Mouse (Mus musculus) C2C12 (cell line): ENCODE results near the gene Spocd1. TPM values are rescaled to one million over a fixed set of nuclear protein-coding genes. Genes with fewer than 3 reads are reported as not detected.

ENCODE experiments used
- H3K27me3 ChIP-seq: one replicate; pipeline ENCODE4 v1.6.1; 2011; ENCODE audit not compliant: control insufficient read depth, insufficient read depth, insufficient read length
- H3K36me3 ChIP-seq: one replicate; pipeline ENCODE4 v1.6.1; 2011; ENCODE audit not compliant: control insufficient read depth, insufficient read depth
- H3K4me3 ChIP-seq: one replicate; pipeline ENCODE4 v1.5.1; 2011; ENCODE audit warnings: mild to moderate bottlenecking, control low read depth; ENCODE audit not compliant: poor library complexity, insufficient read depth, severe bottlenecking
- H3K79me2 ChIP-seq: one replicate; pipeline ENCODE4 v1.6.1; 2011; ENCODE audit not compliant: control insufficient read depth, insufficient read depth
- H3K79me3 ChIP-seq: one replicate; pipeline ENCODE4 v1.6.1; 2011; ENCODE audit warnings: low read depth, control low read depth
- H3ac ChIP-seq: one replicate; pipeline ENCODE3; 2011; ENCODE audit warnings: low read depth; ENCODE audit not compliant: control insufficient read depth, insufficient read length
- CEBPB ChIP-seq: IDR thresholded peaks from one replicate; pipeline ENCODE4 v1.6.1; 2011; ENCODE audit warnings: low read depth, mild to moderate bottlenecking, control low read depth, moderate library complexity
- CTCF ChIP-seq: IDR thresholded peaks from one replicate; pipeline ENCODE4 v1.5.1; 2011; ENCODE audit not compliant: control insufficient read depth, insufficient read depth, insufficient read length
- FOSL1 ChIP-seq: IDR thresholded peaks from one replicate; pipeline ENCODE4 v1.8.0; 2011; ENCODE audit warnings: mild to moderate bottlenecking, low read length; ENCODE audit not compliant: poor library complexity, insufficient read depth, severe bottlenecking
- MAX ChIP-seq: IDR thresholded peaks from one replicate; pipeline ENCODE4 v1.6.1; 2011; ENCODE audit warnings: mild to moderate bottlenecking, control low read depth
- MYOD1 ChIP-seq: IDR thresholded peaks from one replicate; pipeline ENCODE4 v1.6.1; 2011; ENCODE audit warnings: low read depth; ENCODE audit not compliant: control insufficient read depth, insufficient read length
- MYOG ChIP-seq: IDR thresholded peaks from one replicate; pipeline ENCODE4 v1.6.1; 2011; ENCODE audit not compliant: control insufficient read depth, insufficient read length; ENCODE audit errors: extremely low read depth
- USF1 ChIP-seq: IDR thresholded peaks from one replicate; pipeline ENCODE4 v1.6.1; 2011; ENCODE audit warnings: low read depth, mild to moderate bottlenecking, control low read depth, moderate library complexity
- polyA plus RNA-seq: library from polyadenylated mRNA; unstranded; fragments of >200 nt; fragmentation: generic; extraction: Trizol; gene quantifications from one replicate; pipeline ENCODE4 v1.2.1, GENCODE M21; 2012; ENCODE audit warnings: missing spikeins

The Spocd1 gene
- polyA plus RNA-seq, 1 experiment: 0.02 TPM

DNA sequence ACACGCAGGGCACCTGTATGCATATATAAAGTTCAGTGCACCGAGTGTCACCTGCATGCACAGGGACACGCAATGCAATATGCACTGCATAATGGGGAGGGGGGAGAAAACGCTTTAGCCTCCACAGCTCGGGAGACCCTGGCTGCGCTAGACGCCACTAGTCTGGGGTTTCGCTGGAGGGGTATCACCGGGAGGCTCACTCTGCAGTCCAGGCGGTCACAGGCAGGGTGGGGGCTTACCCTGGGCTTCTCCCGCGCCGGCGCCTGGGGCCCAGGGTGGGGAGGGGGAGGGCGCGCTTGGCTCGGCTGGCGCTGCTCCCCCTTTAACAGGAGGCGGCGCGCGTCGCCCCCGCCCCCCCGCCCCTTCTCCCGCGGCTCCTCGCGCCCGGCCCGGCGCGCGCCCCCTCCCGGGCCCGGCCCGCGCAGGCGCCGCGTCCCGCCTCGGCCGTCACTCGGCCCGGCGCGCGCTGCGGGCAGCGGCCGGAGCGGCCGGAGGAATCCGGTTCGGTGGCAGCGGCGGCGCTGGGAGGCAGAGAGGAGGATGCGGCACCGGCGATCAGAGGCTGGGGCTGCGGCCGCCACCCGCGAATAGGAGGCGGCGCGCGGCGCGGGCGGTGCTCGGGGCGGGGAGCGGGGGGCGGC lies 55.5 kb downstream of the Spocd1 start, which contains the start of gene Adgrb2:
TSS of gene Adgrb2 (plus strand) at position 450 of the 641 bp plus-strand sequence.
- TF ChIP-seq MYOD1 (no peak), USF1 (no peak), MYOG (no peak), CEBPB (no peak), CTCF (no peak), FOSL1 (no peak), MAX (no peak)
- Histone ChIP-seq H3K79me3 (no peaks in the 10 kb centered on the region), H3K36me3 (no peaks in the 10 kb centered on the region), H3K79me2 (no peaks in the 10 kb centered on the region), H3K4me3 (no peak within 1 kb of the TSS), H3K27me3 (peaks cover 60% of the 10 kb centered on the region), H3ac (peak within 1 kb of the TSS; percentile 43)

DNA sequence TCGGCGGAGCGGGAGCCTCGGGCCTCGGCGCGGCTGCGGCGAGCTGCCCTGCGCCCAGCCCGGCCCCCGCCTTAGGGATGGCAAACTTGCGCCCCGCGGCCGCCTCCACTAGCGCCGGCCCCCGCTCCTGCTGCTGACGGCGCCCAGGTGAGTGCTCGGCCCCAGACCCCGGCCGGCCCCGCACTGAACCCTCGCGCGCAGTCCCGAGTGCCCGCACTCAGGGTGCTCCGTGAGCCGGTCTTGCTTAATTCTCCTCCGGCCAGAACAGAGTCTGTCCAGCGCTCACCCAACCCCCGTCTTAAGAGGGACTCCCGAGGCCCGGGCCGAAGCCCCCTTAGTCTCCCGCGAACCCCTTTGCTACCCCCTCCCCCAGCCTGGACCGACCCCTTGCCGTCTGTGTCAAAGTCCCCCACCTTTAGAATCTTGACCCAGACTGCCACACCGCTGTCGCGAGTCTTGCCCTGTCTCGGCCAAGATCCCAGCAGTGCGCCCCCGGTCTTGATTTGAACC lies 56.2 kb downstream of the Spocd1 start:
- Histone ChIP-seq H3K79me3 (no peaks in the 10 kb centered on the region), H3K4me3 (no peak overlapping the region), H3ac (peak overlapping the region; percentile 43), H3K36me3 (no peaks in the 10 kb centered on the region), H3K79me2 (no peaks in the 10 kb centered on the region), H3K27me3 (peaks cover 60% of the 10 kb centered on the region)
- TF ChIP-seq MYOG: no peak
- TF ChIP-seq MAX: no peak
- TF ChIP-seq MYOD1: no peak
- TF ChIP-seq CEBPB: no peak
- TF ChIP-seq USF1: no peak
- TF ChIP-seq CTCF: no peak
- TF ChIP-seq FOSL1: no peak

DNA sequence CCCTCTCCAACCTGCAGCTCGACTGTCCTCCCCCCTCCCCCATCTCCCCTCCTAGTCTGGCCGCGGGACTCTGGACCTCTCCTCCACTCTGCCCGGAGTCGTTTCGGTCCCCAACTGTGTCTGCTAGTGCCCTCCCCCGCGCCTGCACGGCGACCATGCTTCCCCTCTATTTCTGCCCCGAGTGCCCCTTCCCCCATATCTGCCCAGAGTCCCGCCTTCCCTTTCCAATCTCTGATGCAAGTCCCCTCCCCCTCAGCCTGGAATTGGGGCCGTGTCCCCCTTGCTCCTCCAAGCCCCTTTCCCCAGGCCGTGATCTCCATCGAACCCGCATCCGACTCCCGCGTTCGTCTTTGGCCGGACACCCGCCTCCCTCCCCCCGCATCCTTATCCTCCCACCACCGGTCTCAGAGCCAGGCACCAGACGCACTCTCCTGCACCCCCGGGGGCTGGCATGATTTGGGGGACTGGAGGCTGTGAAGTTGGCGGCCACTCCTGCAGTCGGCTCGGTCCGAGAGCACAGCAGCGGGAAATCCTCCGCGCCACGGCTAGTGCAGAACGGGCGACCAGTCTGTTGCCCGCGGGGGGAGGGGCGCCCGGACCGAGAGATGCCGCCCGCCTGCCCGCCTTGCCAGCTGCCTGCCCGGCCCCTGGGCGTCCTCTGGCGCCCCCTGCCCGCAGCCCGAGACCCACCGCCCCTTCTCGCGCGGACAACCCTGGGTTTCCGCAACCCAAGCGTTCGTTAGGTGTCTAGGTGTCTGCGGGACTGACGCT lies 56.8 kb downstream of the Spocd1 start:
- H3K36me3 ChIP-seq: no peaks in the 10 kb centered on the region
- H3K27me3 ChIP-seq: peaks cover 62% of the 10 kb centered on the region
- H3K79me2 ChIP-seq: no peaks in the 10 kb centered on the region
- H3K79me3 ChIP-seq: no peaks in the 10 kb centered on the region
- no peak overlapping the region for H3K4me3 ChIP-seq
- H3ac ChIP-seq: no peak overlapping the region
- peak; percentile 41 for TF ChIP-seq CTCF
- no peak for TF ChIP-seq MAX
- TF ChIP-seq MYOG: no peak
- no peak for TF ChIP-seq MYOD1

DNA sequence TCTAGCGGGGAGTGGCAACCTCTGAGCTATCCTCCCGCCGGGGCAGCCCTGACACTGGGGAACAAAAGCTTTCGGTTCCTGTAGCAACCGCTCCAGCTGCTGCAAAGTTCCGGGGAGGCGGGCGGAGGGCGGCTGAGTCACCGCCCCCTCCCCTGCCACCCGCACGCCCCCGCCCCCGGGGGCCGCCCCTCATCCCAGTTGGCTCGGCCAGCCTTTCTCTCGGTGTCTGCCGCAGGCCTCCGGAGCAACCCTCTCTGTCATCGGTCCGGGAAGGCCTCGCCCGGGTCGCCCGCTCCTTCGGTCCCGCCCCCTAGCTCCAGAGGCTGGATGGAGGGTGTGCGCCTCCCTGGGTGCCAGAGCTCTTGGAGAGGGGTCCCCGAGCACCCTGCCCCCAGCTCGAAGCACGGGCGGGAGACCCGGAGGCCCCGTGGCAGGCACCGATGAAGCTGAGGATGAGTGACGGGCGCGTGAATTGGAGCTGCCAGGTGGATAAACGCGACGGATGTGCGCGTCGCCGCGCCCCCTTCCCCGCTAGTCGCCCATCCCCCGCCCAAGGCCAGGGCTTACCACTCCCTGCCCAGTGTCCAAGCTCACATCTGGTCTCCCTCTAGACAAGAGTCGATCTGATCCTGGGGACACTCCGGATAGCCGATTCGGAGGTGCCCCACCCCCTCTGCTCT lies 58.9 kb downstream of the Spocd1 start:
- Histone ChIP-seq H3K36me3 (no peaks in the 10 kb centered on the region), H3ac (no peak overlapping the region), H3K27me3 (peaks cover 54% of the 10 kb centered on the region), H3K79me2 (no peaks in the 10 kb centered on the region), H3K79me3 (no peaks in the 10 kb centered on the region), H3K4me3 (no peak overlapping the region)
- TF ChIP-seq MYOG (no peak), MAX (no peak), MYOD1 (no peak), USF1 (no peak), CEBPB (no peak), FOSL1 (no peak), CTCF (no peak)

DNA sequence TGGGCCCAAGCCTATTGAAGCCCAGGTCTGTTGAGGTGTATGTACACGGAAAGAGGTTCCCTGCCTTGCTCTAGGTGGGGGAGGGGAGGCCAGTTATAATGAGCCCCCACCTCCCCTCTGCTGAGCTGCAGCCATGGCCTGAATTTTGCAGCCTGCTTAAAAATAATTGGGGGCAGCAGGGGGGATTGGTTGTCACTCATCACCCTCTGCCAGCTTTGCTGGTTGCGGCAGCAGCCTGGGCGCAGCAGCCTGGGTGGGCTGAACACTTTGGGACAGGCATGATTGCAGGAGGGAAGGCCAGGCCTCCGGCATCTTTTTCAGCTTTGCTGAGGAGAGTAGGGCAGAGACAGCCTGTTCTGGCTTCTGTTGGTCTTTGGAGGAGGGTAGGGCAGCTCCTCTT lies 60.9 kb downstream of the Spocd1 start:
- H3K4me3 ChIP-seq: no peak overlapping the region
- no peak overlapping the region for H3ac ChIP-seq
- no peaks in the 10 kb centered on the region for H3K79me3 ChIP-seq
- TF ChIP-seq MYOD1: no peak
- no peak for TF ChIP-seq USF1
- no peak for TF ChIP-seq FOSL1
- no peak for TF ChIP-seq MYOG
- no peak for TF ChIP-seq CEBPB
- TF ChIP-seq MAX: no peak
- H3K36me3 ChIP-seq: no peaks in the 10 kb centered on the region
- no peaks in the 10 kb centered on the region for H3K79me2 ChIP-seq
- peaks cover 37% of the 10 kb centered on the region for H3K27me3 ChIP-seq
